Comparison of ENCODE assay signal across 12 mouse cellular contexts in genomic region chr7:78737614-78738210, GRCm38 (mm10). TPM values are rescaled to one million over a fixed set of nuclear protein-coding genes. Genes with fewer than 3 reads are reported as not detected.
A peak's percentile ranks its signal among the peaks of the same experiment; 100 is the strongest.
DNase-seq lines count a peak whose midpoint lies in the region; ATAC-seq lines count a peak whose summit lies in the region.
"Had no signal": no experiment of that assay in that cellular context is flagged by ENCODE, and none has a peak within 500 bp of the region (broad histone marks: within the 10 kb centered on the region; RNA-seq: fewer than 3 reads in every experiment).

TSS of gene Ntrk3 (minus strand) at chr7:78738012.

- no peaks in the 10 kb centered on the region for H3K27me3 ChIP-seq in embryonic facial prominence, embryonic 14.5 days (replicated peaks; ENCODE audit: control insufficient read depth, insufficient read depth, low read length)
- H3K27me3 ChIP-seq in embryonic facial prominence, embryonic 10.5 days (replicated peaks; ENCODE audit: low read depth, poor library complexity, severe bottlenecking): no peaks in the 10 kb centered on the region
- H3K27me3 ChIP-seq in neural tube, embryonic 11.5 days (ENCODE audit: control insufficient read depth, insufficient read depth, low read length): no peaks in the 10 kb centered on the region
- H3K27me3 ChIP-seq: liver, embryonic 15.5 days had no signal

- H3K36me3 ChIP-seq in embryonic facial prominence, embryonic 14.5 days (ENCODE audit: control insufficient read depth, insufficient read depth, low read length): no peaks in the 10 kb centered on the region
- no peaks in the 10 kb centered on the region for H3K36me3 ChIP-seq in embryonic facial prominence, embryonic 10.5 days (replicated peaks)
- no peaks in the 10 kb centered on the region for H3K36me3 ChIP-seq in neural tube, embryonic 11.5 days (ENCODE audit: control insufficient read depth, insufficient read depth, low read length)
- H3K36me3 ChIP-seq: liver, embryonic 15.5 days had no signal

- no peaks in the 10 kb centered on the region for H3K4me1 ChIP-seq in embryonic facial prominence, embryonic 14.5 days (ENCODE audit: control insufficient read depth, insufficient read depth, low read length)
- no peaks in the 10 kb centered on the region for H3K4me1 ChIP-seq in embryonic facial prominence, embryonic 10.5 days
- H3K4me1 ChIP-seq in neural tube, embryonic 11.5 days (ENCODE audit: control insufficient read depth, insufficient read depth, low read length): no peaks in the 10 kb centered on the region
- H3K4me1 ChIP-seq: liver, embryonic 15.5 days had no signal

- 82% methylated on average over 5 of the region's 5 CpGs for WGBS in embryonic facial prominence, embryonic 14.5 days
- 87% methylated on average over 5 of the region's 5 CpGs for WGBS in embryonic facial prominence, embryonic 10.5 days
- 77% methylated on average over 5 of the region's 5 CpGs for WGBS in neural tube, embryonic 11.5 days

- H3K9me3 ChIP-seq in embryonic facial prominence, embryonic 14.5 days (ENCODE audit: control insufficient read depth, low read length): no peaks in the 10 kb centered on the region
- H3K9me3 ChIP-seq in embryonic facial prominence, embryonic 10.5 days: no peaks in the 10 kb centered on the region
- no peaks in the 10 kb centered on the region for H3K9me3 ChIP-seq in neural tube, embryonic 11.5 days (ENCODE audit: control insufficient read depth, low read length)
- H3K9me3 ChIP-seq: liver, embryonic 15.5 days had no signal

- H3K27ac ChIP-seq in embryonic facial prominence, embryonic 14.5 days (replicated peaks; ENCODE audit: low read depth, low read length): no peak within 1 kb of the TSS
- H3K27ac ChIP-seq in embryonic facial prominence, embryonic 10.5 days (replicated peaks): no peak within 1 kb of the TSS
- H3K27ac ChIP-seq in neural tube, embryonic 11.5 days (ENCODE audit: low read depth, low read length): no peak within 1 kb of the TSS
- H3K27ac ChIP-seq: liver, embryonic 15.5 days had no signal

- ATAC-seq in embryonic facial prominence, embryonic 14.5 days (ENCODE audit: low read depth): no peak
- no peak for ATAC-seq in neural tube, embryonic 11.5 days (ENCODE audit: insufficient read depth, low FRiP score, low TSS enrichment)

- no peak for DNase-seq in embryonic facial prominence, embryonic 14.5 days (ENCODE audit: low spot score)
- DNase-seq in embryonic facial prominence, embryonic 10.5 days (ENCODE audit: low spot score): no peak
- no peak for DNase-seq in neural tube, embryonic 11.5 days (ENCODE audit: low spot score)
- DNase-seq in neural tube, embryonic 10.5 days (ENCODE audit: extremely low spot score, low spot score): no peak
- no peak for DNase-seq in left cerebral cortex, postnatal 25 days (ENCODE audit: low spot score in 2 of 2)
- peak; percentile 60 for DNase-seq in thymus, postnatal 25 days
- no peak for DNase-seq in right cerebral cortex, postnatal 14 days
- DNase-seq in spleen, postnatal 10 days (ENCODE audit: low spot score in 2 of 2): no peak
- DNase-seq: cerebellum, postnatal 25 days; gastrocnemius, postnatal 36 days; kidney, adult 8-10 months had no signal

- intact Hi-C loops in left cerebral cortex, postnatal 25 days (cut with DNase I): no loop called here

- H3K4me3 ChIP-seq in embryonic facial prominence, embryonic 14.5 days (ENCODE audit: low read depth, low read length): no peak within 1 kb of the TSS
- H3K4me3 ChIP-seq in embryonic facial prominence, embryonic 10.5 days: no peak within 1 kb of the TSS
- H3K4me3 ChIP-seq in neural tube, embryonic 11.5 days (ENCODE audit: low read depth, low read length): no peak within 1 kb of the TSS
- H3K4me3 ChIP-seq: liver, embryonic 15.5 days had no signal

- H3K4me2 ChIP-seq in embryonic facial prominence, embryonic 14.5 days (ENCODE audit: low read depth, low read length): no peak within 1 kb of the TSS
- no peak within 1 kb of the TSS for H3K4me2 ChIP-seq in neural tube, embryonic 11.5 days (ENCODE audit: low read depth)
- H3K4me2 ChIP-seq: liver, embryonic 15.5 days had no signal

- no peak within 1 kb of the TSS for H3K9ac ChIP-seq in embryonic facial prominence, embryonic 14.5 days (ENCODE audit: low read depth, low read length)
- no peak within 1 kb of the TSS for H3K9ac ChIP-seq in neural tube, embryonic 11.5 days (ENCODE audit: low read length)
- H3K9ac ChIP-seq: liver, embryonic 15.5 days had no signal

RNA-seq across cellular contexts. Expression of gene Ntrk3, which starts in this region (rescaled TPM):
- 8.2 and 10.5 TPM in 2 replicates for polyA plus RNA-seq in embryonic facial prominence, embryonic 14.5 days (2014; fragmentation: Nextera tagmentation; extraction: Ambion mirVana)
- polyA plus RNA-seq in embryonic facial prominence, embryonic 10.5 days (2016; fragmentation: Nextera tagmentation; extraction: Ambion mirVana): 1.8 and 1.9 TPM in 2 replicates
- polyA plus RNA-seq in neural tube, embryonic 11.5 days (2014; fragmentation: Nextera tagmentation; extraction: Ambion mirVana): 11.2 and 12.3 TPM in 2 replicates
- 100 to 1,000 TPM; 149 to 159 TPM for total RNA-seq in left cerebral cortex, postnatal 25 days (2021)
